Mouse (Mus musculus) thymus, postnatal 14 days (tissue): ENCODE data around the gene Smtnl1.
A peak's percentile ranks its signal among the peaks of the same experiment; 100 is the strongest.
"Not testable (repeated sequence)": the region's sequence is repeated elsewhere in the genome, so short reads cannot be mapped to it uniquely, and the experiment has no call there.

Source experiments
- DNase-seq: peaks from one replicate; pipeline ENCODE4 v3.0.0; 2021

Smtnl1 gene

DNA sequence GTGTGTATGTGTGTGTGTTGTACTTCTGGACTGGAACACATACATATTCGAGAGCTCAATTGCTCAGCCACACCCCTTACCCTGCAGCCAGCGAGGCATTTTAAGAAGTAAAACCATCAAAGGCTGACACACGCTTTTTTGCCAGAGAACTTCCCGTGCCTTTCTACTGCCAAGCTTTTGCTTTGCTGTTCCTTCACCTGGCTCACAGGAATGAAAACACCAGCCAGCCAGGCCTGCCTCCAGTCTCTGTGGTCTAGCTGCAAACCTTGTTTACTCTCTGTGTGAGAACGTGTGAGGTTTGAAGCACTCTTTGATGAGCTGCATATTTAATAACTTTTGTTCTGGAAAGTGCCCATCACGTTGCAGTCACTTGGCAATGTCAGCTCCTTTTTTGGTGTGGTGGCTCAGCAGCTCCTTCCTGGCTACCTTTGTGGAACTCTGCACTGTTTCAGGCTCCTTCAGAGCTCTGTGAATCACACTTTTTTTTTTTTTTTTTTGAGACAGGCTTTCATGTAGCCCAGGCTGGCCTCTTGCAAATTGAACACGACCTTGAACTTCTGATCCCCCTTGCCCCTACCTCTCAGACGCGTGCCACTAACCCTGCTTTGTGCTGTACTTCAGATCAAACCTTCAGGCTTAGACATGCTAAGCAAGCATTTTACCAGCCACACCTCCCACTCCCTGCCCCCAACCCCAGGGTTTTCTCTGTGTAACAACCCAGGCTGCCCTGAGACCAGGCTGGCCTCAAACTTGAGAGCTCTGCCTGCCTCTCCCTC, 15.6 kb upstream of the Smtnl1 start:
- peak; percentile 65 for DNase-seq

DNA sequence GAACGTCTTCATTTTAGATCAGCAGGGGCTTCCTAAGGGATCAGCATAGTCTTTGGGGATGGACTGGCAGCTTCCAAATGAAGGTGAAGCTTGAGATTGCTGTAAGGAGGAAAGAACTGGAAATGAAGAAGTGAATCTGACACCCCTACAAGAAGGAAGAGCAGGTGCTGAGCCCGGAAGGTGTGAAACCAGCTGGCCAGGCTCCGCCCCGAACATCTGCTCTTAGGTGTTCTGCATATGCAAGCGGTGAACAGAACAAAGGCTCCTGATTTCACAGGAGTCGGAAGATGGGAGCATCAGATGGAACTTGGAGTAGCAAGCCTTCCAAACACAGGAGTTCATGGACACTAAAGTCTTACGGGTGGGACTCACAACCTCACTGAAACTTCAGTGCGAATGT, 14.7 kb upstream of the Smtnl1 start:
- DNase-seq = peak; percentile 82

DNA sequence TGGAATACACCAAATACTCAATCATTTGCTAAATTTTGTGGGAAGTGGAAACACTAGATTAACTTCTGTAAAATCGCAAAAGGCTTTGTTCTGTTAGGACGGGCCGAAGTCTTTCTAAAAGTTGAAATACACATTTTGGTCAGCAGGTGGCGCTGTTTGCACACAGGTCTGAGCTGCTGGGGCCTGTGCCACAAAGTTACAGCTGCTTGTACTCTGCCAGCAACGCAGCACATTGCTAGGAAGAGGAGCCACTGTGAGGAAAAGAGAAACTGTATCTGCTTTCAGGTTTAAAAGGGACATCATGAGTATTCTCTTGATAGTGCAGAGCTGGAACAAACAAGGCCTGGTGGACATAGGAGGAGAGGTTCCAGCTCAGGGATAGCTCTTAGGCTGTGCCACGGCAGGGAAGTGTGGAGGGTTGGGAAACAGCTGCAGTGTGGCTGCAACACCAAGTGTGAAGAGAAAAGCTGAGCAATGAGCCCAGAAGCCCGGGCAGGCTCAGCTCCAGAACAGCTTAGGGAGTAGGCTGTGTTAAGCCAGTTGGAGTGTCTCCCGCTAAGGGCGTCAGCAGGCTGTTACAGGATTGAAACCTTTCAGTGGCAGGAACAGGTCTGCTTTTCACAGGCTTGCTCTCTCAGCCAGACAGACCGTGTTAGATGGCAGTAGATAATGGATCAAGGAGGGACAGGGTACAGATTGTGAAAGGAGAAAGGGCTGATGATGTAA, 9.4 kb upstream of the Smtnl1 start:
- DNase-seq = peak; percentile 88

DNA sequence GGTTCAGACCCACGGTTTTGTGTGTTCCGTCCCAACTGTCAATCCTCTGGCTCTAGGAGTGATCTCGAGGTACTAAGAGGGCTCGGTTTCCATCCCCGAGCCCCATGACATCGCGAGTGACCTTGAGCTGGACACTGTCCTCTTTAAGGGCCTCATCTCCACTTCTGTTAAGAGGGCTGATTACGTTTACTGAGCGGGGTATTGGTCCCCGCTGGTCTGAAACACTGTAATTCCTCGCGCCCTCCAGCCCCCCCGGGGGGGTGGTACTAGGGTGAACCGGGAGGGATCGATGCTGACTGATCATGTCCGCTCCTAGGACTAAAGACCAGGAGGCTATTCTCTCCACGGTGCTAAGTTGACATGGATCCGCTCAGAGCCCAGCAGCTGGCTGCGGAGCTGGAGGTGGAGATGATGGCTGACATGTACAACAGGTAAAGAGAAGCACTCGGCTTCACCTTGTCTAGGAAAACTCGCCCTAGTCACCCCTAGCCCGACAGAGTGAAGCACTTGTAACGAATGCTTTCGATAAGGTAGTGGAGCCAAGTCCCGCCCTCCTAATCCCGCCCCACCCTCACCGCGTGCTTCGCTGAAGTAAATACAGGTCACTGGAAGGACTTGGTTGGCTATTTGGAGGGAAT, 5.0 kb upstream of the Smtnl1 start:
- no peak for DNase-seq

DNA sequence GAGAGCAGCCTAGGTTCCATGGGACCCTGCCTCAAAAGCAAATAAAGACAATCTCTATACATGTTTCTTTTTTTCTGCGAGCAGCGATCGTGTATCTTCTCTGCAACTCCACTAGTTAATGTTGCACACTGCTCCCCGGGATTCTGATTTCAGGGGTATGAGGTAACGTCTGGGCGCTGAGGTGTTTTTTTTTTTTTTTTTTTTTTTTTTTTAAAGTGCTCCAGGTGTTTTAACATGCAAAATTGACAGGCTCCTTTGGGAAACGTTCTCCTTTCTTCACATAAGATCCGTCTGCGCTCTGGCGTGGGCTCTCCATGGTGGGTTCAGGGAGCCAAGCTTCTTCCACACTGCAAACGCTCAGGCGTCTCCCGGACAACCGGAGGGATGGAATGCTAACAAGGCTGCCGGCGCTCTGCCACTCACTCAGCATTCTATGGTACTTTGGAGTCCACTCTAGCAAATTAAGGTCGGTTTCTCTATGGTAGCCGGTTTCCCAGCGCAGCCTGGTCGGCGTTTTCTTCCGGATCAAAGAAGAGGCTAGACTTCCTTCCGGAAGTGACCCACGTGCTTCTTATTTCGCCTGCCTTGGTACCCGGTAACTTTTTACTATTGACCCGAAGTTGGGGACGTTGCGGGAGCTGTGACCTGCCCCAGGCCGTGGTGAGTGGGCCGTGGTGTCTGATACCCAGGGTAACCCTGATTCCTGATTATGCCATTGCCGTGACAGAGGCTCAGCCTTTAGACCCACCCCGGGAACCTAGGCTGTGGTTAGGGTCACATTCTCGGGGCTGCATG, 4.2 kb upstream of the Smtnl1 start, which contains the start of gene Timm10:
Gene Timm10 (plus strand): TSS at position 510 of the 795 bp plus-strand sequence.
- peak; percentile 68 for DNase-seq

DNA sequence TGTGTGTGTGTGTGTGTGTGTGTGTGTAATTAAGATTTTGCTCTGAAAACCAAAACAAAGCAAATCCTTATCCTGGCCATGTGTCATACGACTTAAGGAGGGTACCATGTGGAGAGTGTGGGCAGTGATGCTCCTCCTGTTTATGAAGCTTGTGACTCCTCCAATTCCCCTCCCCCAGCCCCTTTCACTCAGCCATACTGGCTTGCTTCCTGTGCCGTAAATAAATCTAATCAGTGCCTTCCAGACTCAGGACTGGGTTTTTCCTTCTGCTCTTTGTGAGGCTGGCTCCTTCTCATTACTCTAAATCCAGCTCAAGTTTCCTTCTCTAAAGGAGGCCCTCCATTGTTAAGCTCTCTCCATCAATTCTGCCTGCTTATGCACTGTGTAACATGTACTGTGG, 785 bp upstream of the Smtnl1 start:
- no peak for DNase-seq

DNA sequence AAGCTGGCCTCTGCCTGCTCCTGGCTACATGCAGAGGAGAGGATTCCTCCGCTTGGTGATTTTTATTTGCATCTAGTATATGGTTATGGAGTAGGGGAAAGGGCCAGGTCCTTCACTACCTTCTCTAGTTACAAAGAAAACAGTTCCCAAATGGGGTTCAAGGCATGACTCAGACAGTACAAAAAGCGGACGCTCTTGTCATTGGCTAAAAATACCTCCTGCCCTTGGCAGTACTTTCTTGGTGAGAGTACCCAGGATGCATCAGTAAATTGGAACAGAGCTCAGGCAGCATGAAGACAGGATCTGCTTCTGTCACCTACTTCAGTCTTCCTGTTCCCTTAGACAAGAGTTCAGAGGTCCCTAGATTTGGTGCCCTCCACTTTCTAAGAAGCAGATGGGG, 2.6 kb downstream of the Smtnl1 start:
- DNase-seq = no peak

DNA sequence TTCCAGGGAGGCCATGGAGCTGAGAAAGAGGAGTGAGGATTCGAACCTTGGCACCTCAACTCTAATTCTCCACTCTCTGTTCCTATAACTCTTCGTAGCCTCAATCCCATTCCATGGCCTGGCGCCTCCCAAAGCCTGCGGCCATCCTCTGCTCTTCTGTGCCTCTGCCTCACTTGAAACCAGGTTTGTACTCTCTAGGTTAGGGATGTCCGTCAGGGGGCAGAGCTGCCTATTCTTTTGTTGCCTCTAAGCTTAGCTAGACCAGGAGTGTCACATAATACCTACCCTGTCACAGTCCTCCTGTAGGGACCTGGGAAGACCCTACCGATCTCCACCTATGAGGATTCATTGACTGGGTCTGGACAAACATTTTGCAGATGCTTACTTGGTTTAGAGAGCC, 9.8 kb downstream of the Smtnl1 start:
- no peak for DNase-seq

DNA sequence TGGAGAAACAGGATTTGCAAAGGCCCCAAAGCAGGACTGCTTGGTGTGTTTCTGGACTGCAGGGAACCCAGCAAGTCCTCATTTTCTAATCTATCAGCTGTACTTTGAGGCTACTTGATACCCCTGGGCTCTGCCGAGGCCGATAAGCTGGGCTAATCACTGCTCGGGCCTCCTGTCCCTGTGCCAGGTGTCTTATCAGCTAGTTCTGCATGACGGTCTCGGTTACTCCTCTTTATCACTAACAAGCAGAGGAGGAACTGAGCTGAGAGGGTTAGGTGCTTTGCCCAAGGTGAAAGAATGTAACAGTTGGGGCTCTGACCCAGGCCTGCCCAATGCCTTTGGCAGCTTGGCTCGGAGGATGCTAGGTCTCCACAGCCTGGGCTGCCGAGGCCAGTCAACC, 10.6 kb downstream of the Smtnl1 start:
- DNase-seq = no peak

DNA sequence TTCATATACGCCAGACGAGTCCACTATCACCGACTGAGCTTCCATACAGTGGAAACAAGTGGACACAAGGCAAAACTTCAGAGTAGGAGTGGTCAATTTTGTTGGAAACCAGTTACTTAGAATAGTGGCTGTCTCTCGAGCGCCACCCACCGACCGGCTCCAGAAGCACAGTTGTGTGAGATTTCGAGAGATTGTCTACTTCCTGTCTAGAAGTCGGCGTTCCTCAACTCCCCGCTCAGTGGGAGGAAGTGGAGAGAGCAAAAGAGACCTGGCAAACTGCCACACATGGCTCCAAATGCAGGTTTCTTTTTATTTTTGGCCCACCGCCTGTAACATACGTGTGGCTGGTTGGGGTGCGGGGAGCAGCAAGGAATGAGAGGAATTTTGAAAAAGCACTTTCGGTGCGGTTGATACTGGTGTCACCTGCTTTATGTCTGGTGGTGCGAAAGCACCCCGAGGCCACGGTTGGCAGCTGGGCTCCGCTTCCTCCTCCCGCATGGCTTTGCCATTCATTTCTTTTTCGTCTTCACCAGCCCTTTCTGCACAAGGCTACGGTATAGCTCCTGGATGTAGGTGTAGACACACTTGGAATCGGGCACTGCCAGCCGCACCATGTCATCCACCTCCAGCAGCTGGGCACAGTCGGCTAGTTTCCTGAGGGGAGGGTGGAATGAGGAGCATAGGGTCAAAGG, 11.4 kb downstream of the Smtnl1 start:
- peak; percentile 82 for DNase-seq

DNA sequence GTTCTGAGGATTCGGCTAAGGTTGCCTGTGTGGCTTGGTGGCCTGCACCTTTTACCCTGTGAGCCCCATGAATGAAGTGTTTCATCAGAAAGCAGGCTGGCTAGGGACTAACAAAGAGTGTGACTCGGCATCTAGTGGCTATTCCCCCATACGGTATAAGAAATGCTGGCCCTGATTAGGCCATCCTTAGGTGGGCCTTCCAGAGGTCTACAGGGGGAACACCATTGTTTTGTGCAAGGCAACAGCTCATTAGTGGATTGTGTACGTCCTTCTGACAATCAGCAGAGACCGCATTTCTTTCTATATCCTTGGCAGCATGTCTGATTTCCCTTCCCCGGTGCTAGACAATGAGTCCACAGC, 11.9 kb downstream of the Smtnl1 start:
- DNase-seq = no peak

DNA sequence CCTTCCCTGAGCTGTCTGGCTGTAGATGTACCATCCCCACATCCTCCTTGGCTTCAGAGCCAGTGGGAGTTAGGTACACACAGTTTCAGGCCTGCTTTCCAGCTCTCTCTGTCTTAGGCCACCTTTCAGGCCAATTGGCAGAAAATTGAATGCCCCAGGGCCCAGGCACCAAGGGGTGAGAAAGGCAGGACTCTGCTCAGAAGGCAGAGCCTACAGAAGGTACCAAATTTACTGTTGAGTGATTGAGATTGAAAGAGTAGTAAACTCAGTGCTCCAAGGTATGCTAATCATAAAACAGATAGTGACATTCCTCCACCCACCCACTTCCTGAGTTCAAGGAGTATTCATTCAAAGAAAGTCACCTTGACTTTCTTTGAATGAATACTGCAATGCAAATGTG, 13.1 kb downstream of the Smtnl1 start:
- DNase-seq = no peak

DNA sequence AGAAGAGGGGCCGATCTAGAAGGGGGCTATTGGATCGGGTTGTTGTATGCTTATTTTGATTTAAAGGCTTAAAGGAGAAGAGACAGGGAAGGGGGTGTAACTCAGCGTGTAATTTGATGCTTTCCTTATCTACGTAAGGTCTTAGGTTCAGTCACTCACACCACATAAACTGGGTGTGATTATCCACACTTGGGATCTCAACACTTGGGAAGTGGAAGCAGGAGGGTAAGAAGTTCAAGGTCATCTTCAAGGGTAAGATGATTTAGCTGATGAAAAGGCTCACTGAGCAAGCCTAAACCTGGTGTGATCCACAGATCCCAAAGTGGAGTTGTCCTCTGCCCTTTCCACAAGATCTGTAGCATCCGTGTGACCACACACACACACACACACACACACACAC, 15.9 kb downstream of the Smtnl1 start:
- no peak for DNase-seq

DNA sequence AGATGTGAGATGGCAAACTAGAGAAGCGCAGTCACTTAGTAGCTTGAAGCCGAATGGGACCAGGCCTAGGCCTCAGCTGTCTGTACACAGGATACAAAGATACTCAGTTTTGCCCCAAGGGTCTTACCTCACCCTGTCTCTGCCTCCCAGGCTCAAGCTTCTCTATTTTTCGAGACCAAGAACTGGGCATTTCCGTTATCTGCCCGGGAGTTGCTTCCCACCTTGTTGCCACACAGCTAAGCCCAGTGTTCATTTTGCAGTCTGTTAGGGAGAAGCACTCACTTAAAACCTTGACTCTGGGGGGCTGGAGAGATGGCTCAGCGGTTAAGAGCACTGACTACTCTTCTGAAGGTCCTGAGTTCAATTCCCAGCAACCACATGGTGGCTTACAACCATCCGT, 18.5 kb downstream of the Smtnl1 start:
- no peak for DNase-seq

DNA sequence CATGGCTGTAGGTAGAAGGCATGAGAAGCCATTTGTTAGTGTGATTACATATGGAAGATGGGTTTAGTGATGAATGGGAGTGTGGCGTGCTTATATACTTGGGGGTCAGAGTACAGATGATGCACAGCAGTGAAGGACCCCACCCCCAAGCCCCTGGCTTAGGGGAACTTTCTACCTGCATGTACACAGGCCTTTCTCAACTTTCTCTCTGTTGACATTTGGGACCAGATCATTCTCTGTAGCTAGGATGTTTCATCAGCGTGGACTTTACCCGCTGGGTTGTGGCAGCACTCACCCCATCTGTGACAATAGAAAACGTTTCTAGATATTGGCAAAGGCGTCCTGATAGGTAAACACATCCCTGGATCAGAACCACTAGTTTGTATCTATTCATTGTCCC, 21.2 kb downstream of the Smtnl1 start:
- not testable (repeated sequence) for DNase-seq

DNA sequence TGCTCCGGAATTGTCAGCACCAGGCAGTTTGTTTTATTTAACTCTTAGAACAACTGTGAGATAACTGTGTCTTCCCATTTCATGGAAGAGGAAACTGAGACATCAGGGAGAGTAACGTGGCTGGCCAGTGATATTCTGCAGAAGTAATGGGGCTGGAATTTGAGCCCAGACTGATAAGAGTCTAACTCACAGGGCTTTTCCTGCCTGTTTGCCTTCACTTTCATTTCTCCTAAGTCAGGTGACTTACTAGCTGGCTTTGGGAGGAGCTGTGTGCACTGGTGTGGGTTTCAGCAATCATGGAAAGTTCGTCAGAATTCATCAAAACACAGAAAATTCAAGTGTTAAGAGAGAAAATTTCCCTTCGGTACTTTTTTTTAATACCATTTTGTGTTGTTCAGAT, 22.1 kb downstream of the Smtnl1 start:
- no peak for DNase-seq

DNA sequence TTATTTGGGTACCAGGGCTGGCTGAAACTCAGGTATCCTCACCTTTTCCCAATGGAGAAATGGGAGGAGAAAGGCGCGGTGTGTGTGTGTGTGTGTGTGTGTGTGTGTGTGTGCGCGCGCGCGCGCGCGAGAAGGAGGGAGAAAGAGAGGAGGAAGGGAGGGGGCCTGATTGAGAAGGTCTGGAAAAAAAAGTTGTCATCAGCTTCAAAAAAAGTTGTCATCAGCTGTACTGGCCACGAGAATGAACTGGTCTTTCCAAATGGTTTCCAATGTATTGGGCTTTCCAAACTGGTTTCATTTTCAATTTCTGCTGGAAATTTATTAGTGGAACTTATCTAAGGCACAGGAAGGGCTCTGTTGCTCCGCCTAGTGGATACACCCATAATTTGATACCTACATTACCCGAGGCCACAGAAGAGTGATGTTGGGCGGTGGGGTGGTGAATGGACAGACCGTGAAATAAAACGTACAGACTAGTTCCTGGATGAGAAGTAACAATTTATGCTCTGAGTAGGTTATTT, 23.4 kb downstream of the Smtnl1 start:
- DNase-seq = peak; percentile 47

DNA sequence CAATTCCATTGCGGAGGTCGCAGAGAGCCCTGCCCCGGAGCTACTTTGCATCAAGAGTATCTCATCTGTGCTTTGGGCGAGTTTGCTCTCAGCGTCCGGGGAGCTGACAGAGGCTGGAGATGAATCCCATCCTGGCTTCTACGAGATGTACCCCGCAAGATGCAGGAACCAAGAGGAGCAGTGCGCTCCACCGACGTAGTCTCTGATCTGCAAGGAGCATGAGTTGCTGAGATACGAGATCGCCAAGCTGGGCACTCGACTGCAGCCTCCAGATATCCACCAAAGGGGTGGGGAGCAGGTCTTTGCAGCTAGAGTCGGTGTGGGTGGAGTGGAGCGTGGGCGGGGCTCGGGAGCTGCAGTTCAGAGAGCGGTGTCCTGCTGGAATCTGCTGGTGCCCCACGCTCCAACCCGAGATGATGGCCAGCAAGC, 23.9 kb downstream of the Smtnl1 start, which contains the start of gene Ube2l6:
Gene Ube2l6 (plus strand): TSS at position 336 of the 429 bp plus-strand sequence.
- peak; percentile 44 for DNase-seq

DNA sequence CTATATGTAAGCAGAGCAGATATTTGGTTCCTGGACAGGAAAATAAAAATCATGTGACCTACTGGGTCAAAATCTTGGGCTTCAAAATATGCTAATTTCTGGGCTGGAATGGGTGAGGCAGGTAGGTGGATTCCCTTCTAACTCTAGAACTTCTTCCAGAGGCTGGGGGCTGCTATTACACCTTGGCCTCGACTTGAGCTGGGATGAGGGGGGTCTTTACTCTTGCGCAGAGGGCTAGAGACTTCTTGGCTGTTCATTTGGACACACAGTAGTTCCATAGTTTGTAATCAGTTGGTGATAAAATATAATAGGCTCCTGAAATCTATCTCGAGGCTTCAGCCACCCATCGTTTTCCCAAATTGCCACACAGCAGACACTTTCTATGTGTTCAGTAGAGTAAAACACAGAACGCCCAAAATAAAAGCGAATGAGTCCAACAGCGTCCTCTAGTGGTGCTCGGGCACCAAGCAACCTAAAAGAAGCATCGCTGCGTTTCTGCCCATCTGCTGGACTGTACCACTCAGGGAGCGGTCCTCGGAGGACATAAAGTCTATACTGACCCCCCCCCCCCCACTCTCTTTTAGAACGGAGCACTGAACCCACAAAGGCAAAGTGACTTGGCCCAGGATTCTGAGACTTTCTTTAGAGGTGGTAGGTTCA, 24.5 kb downstream of the Smtnl1 start:
- DNase-seq = peak; percentile 34

DNA sequence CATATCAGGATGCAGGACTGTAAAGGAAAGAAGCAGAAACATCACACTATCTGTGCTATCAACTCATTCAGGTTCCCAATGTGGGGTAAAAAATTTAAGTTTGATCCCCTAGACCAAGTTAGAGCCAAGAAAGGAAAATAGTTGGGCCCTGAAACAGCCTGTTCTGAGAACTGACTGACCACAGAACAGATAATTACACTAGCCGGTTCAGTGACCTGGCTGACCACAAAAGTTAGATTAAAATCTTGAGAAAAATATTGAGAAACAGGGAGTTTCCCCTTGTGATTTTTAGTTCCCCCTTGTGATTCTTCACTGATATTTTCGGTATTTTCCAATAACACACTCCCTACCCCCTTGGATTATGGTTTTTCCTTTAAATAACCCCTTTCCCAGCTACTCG, 28.6 kb downstream of the Smtnl1 start:
- no peak for DNase-seq

DNA sequence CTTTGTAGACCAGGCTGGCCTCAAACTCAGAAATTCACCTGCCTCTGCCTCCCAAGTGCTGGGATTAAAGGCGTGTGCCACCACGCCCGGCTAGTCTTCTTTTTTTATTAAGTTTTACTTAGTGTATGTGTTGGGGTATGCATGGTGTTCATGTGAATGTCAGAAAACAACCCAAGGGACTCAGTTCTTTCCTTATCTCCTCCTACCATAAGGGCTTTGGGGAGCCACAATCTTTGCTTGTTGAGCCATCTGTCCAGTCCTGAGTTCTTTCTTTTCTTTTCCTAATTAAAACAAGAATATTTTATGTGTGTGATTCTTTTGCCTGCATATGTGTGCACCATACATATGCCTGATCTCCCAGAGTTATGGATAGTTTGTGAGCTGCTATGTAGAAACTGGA, 29.3 kb downstream of the Smtnl1 start:
- DNase-seq = no peak

DNA sequence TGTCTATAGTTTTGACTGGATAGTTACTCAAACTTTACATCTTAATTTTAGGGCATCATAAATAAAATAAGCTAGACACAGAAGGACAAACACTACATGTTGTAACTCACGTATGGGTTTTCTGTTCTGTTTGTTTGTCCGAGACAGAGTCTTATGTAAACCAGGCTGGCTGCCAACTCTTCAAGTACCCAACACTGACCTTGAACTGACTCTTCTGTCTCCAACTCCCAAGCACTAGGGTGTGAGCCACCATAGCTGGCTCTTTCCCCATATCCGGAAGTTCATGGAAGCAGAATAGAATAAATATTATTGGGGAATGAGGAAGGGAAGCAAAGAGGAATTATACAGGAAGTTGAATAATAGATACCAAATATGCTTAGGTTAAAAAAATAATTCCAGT, 29.9 kb downstream of the Smtnl1 start:
- no peak for DNase-seq
